Mouse (Mus musculus) E14TG2a.4 (cell line): Measurements from ENCODE around the gene Atp6ap1.

Experiments
- CTCF ChIP-seq: conservative IDR thresholded peaks from 2 replicates; pipeline ENCODE4 v1.5.1; 2014; ENCODE audit warnings: low read length
- NANOG ChIP-seq: IDR thresholded peaks from 2 replicates; pipeline ENCODE4 v1.6.1; 2014; ENCODE audit warnings: borderline replicate concordance, low read length, mixed read lengths

- TF ChIP-seq CTCF, result no peak
- no peak for TF ChIP-seq NANOG
These were observed 25.9 kb upstream of the Atp6ap1 start for GRCm38 (mm10) chrX:74270902-74271551.
